Mouse (Mus musculus) inflammation-experienced regulatory T-cells, adult 6 months (primary cell): ENCODE results near the gene Cyp2t4. TPM values are rescaled to one million over a fixed set of nuclear protein-coding genes. Genes with fewer than 3 reads are reported as not detected.
A peak's percentile ranks its signal among the peaks of the same experiment; 100 is the strongest.

Experiments used
- ATAC-seq: one replicate; pipeline ENCODE4 v1.8.0; 2017
- polyA plus RNA-seq, 3 experiments: library from polyadenylated mRNA; unstranded; fragments of 100-300 nt; shearing (Covaris generic); gene quantifications; one replicate each; pipeline ENCODE4 v1.2.1; 2017

The Cyp2t4 gene
- under 1 TPM in 2 of 3 experiments, not detected in 1; 0.24 to 0.59 TPM for polyA plus RNA-seq

- no peak for ATAC-seq
Measured at GRCm38 (mm10) chr7:27153205-27153764, at the start of gene Cyp2t4. TSS of gene Cyp2t4 (plus strand) at chr7:27153714.

GRCm38 (mm10) chr7:27104882-27105281 lies 48.6 kb upstream of the Cyp2t4 start:
- no peak for ATAC-seq

- no peak for ATAC-seq
Measured at GRCm38 (mm10) chr7:27110327-27110726, 43.2 kb upstream of the Cyp2t4 start.

- no peak for ATAC-seq
Measured at GRCm38 (mm10) chr7:27111038-27111437, 42.5 kb upstream of the Cyp2t4 start.

- no peak for ATAC-seq
Measured at GRCm38 (mm10) chr7:27111987-27112386, 41.5 kb upstream of the Cyp2t4 start.

GRCm38 (mm10) chr7:27118033-27118511 lies 35.4 kb upstream of the Cyp2t4 start:
- ATAC-seq: no peak

GRCm38 (mm10) chr7:27119676-27120075 lies 33.8 kb upstream of the Cyp2t4 start, which contains the start of gene Cyp2f2:
TSS of gene Cyp2f2 (plus strand) at chr7:27119909.
- no peak for ATAC-seq

GRCm38 (mm10) chr7:27124305-27124832 lies 29.1 kb upstream of the Cyp2t4 start:
- no peak for ATAC-seq

GRCm38 (mm10) chr7:27124969-27125368 lies 28.5 kb upstream of the Cyp2t4 start:
- no peak for ATAC-seq

GRCm38 (mm10) chr7:27128162-27128561 lies 25.4 kb upstream of the Cyp2t4 start:
- no peak for ATAC-seq

- ATAC-seq: no peak
Measured at GRCm38 (mm10) chr7:27128946-27129345, 24.6 kb upstream of the Cyp2t4 start.

GRCm38 (mm10) chr7:27129811-27130210 lies 23.7 kb upstream of the Cyp2t4 start:
- ATAC-seq: no peak

- ATAC-seq: no peak
Measured at GRCm38 (mm10) chr7:27130521-27131370, 22.8 kb upstream of the Cyp2t4 start.

GRCm38 (mm10) chr7:27131387-27131786 lies 22.1 kb upstream of the Cyp2t4 start:
- no peak for ATAC-seq

GRCm38 (mm10) chr7:27132588-27132987 lies 20.9 kb upstream of the Cyp2t4 start:
- ATAC-seq: no peak

GRCm38 (mm10) chr7:27133156-27133555 lies 20.4 kb upstream of the Cyp2t4 start:
- ATAC-seq: no peak

- ATAC-seq: no peak
Measured at GRCm38 (mm10) chr7:27133757-27134156, 19.8 kb upstream of the Cyp2t4 start.

- ATAC-seq: no peak
Measured at GRCm38 (mm10) chr7:27136410-27136996, 17.0 kb upstream of the Cyp2t4 start.

GRCm38 (mm10) chr7:27156005-27156404 lies 2.5 kb downstream of the Cyp2t4 start:
- no peak for ATAC-seq

GRCm38 (mm10) chr7:27158171-27158570 lies 4.7 kb downstream of the Cyp2t4 start:
- ATAC-seq: no peak

- no peak for ATAC-seq
Measured at GRCm38 (mm10) chr7:27159256-27159655, 5.7 kb downstream of the Cyp2t4 start.

GRCm38 (mm10) chr7:27159882-27160281 lies 6.4 kb downstream of the Cyp2t4 start:
- peak; percentile 95 for ATAC-seq

GRCm38 (mm10) chr7:27160921-27161320 lies 7.4 kb downstream of the Cyp2t4 start:
- no peak for ATAC-seq
